Mouse (Mus musculus): ENCODE results near the gene Ocln. TPM values are rescaled to one million over a fixed set of nuclear protein-coding genes. Genes with fewer than 3 reads are reported as not detected.
"Not testable (repeated sequence)": the region's sequence is repeated elsewhere in the genome, so short reads cannot be mapped to it uniquely, and the experiment has no call there.

Ocln gene
- polyA plus RNA-seq, 1 experiment from 2014 or later, result 3.8 TPM

DNA sequence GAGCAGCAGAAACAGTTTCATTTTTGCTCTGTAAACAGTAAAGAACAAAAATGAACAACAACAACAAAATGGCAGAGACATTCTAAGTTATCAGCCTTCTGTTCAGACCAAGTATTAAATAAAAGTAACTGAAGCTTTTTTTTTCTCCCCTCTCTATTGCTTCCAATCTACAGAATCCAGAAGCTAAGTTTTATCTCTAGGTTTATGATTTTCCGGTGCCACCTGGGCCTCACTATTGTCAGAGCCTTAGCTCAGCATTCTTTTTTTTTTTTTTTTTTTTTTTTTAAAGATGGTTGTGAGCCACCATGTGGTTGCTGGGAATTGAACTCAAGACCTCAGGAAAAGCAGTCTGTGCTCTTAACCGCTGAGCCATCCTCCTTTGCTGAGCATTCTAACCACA, 39.7 kb downstream of the Ocln start:
- H3K9ac ChIP-seq, result no peak overlapping the region
- 86% methylated on average over 2 of the region's 2 CpGs for WGBS

GRCm38 (mm10) chr13:100511860-100512364, 40.6 kb downstream of the Ocln start:
- Histone ChIP-seq H3K27me3 (no peaks in the 10 kb centered on the region), H3K4me3 (no peak overlapping the region), H3K9me3 (no peaks in the 10 kb centered on the region), H3K9ac (no peak overlapping the region), H3K36me3 (no peaks in the 10 kb centered on the region), H3K4me1 (peaks cover 14% of the 10 kb centered on the region), H3K27ac (no peak overlapping the region), H3K4me2 (replicated peaks) (no peak overlapping the region)
- ATAC-seq (ENCODE audit: low FRiP score, low read depth), result no peak
- WGBS, result 78% methylated on average over 4 of the region's 4 CpGs

More for the DNA sequence above, 39.7 kb downstream of the Ocln start:
- Histone ChIP-seq H3K9me3 (no peaks in the 10 kb centered on the region), H3K27ac (no peak overlapping the region), H3K27me3 (no peaks in the 10 kb centered on the region), H3K4me1 (peaks cover 19% of the 10 kb centered on the region), H3K4me2 (replicated peaks) (no peak overlapping the region), H3K4me3 (no peak overlapping the region), H3K36me3 (no peaks in the 10 kb centered on the region)
- no peak for ATAC-seq (ENCODE audit: low FRiP score, low read depth)

DNA sequence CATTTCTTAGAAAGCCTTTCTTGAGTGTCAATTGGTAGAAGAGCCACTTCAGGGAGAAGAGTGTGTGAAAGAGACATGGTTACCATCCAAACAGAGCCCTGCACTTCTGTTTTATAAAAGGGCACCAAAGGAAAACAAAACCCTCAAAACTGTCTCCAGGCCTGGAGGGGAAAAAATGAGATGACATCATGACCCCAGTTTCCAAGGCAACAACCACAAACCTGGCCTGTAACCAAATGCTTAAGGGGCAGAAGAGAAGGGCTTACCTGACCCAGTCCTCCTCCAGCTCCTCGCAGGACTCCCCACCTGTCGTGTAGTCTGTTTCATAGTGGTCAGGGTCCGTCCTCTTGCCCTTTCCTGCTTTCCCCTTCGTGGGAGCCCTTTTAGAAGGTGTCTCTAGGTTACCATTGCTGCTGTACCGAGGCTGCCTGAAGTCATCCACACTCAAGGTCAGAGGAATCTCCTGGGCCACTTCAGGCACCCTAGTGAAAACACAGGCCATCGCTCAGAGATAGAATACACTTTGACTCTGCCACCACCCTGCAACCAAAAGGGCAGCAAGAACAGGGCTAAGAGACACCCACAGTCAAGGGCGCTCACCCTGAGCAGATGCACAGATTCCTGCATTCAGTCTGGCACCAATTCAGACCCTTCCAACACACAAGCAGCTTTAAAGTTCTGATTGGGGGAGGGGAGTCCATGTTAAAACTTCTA, 41.2 kb downstream of the Ocln start:
- H3K9ac ChIP-seq, result no peak overlapping the region
- no peaks in the 10 kb centered on the region for H3K36me3 ChIP-seq
- WGBS, result 77% methylated on average over 7 of the region's 7 CpGs
- H3K27me3 ChIP-seq, result no peaks in the 10 kb centered on the region
- peaks cover 8% of the 10 kb centered on the region for H3K4me1 ChIP-seq
- no peak overlapping the region for H3K27ac ChIP-seq
- H3K4me2 ChIP-seq (replicated peaks), result no peak overlapping the region
- H3K4me3 ChIP-seq, result no peak overlapping the region
- no peaks in the 10 kb centered on the region for H3K9me3 ChIP-seq
- ATAC-seq (ENCODE audit: low FRiP score, low read depth), result no peak

DNA sequence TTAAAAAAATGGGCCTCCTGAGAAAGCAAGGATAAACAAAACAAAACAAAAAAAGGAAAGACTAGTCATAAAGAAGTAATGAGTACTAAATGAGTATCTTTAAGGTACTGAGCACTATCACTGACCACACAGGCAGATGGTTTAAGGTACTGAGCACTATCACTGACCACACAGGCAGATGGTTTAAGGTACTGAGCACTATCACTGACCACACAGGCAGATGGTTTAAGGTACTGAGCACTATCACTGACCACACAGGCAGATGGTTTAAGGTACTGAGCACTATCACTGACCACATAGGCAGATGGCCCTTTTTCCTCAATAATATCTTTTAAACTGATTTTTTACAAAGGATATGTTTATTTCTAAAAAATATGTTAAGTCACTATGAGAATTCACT, 52.9 kb downstream of the Ocln start:
- not testable (repeated sequence) for H3K4me3 ChIP-seq; H3K36me3 ChIP-seq; H3K9me3 ChIP-seq; ATAC-seq (ENCODE audit: low FRiP score, low read depth); H3K4me1 ChIP-seq; H3K4me2 ChIP-seq (replicated peaks); H3K27ac ChIP-seq; H3K27me3 ChIP-seq; H3K9ac ChIP-seq

- no peak overlapping the region for H3K9ac ChIP-seq
- H3K4me2 ChIP-seq (replicated peaks), result no peak overlapping the region
- no peaks in the 10 kb centered on the region for H3K9me3 ChIP-seq
- no peak for ATAC-seq (ENCODE audit: low FRiP score, low read depth)
- no peaks in the 10 kb centered on the region for H3K27me3 ChIP-seq
- H3K27ac ChIP-seq, result no peak overlapping the region
- H3K36me3 ChIP-seq, result no peaks in the 10 kb centered on the region
- no peak overlapping the region for H3K4me3 ChIP-seq
- WGBS, result 86% methylated on average over 4 of the region's 4 CpGs
- H3K4me1 ChIP-seq, result peaks cover 12% of the 10 kb centered on the region
Measured at GRCm38 (mm10) chr13:100495337-100495736, 57.2 kb downstream of the Ocln start.

- H3K36me3 ChIP-seq; H3K9ac ChIP-seq; H3K27ac ChIP-seq; H3K4me2 ChIP-seq (replicated peaks); H3K4me3 ChIP-seq; ATAC-seq (ENCODE audit: low FRiP score, low read depth); H3K27me3 ChIP-seq; H3K9me3 ChIP-seq: not testable (repeated sequence)
- H3K4me1 ChIP-seq, result peaks cover 12% of the 10 kb centered on the region
- WGBS, result 58% methylated on average over 8 of the region's 8 CpGs
Measured at GRCm38 (mm10) chr13:100494370-100494769, 58.1 kb downstream of the Ocln start.

DNA sequence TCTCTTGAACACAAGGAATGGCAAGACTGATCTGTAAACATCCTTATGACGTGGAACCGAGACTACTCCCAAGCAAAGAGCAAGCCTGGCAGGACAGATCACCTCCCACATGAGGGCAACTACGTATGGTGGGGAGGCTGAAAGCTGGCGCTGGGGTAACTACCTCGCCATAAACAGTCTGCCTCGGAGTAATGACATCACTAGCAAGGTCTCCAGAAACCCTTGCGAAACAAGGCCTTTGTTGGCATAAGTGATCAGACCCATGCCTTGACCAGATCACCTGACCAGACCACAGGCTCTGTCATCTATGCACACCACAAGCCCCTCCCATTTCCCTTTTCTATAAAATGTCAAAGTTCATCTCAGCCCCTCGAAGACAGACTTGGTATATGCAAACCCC, 59.2 kb downstream of the Ocln start:
- no peak for ATAC-seq (ENCODE audit: low FRiP score, low read depth)
- no peak overlapping the region for H3K9ac ChIP-seq
- H3K27me3 ChIP-seq, result no peaks in the 10 kb centered on the region
- no peak overlapping the region for H3K4me3 ChIP-seq
- H3K9me3 ChIP-seq, result no peaks in the 10 kb centered on the region
- H3K27ac ChIP-seq, result no peak overlapping the region
- WGBS, result 70% methylated on average over 8 of the region's 8 CpGs
- peaks cover 5% of the 10 kb centered on the region for H3K36me3 ChIP-seq
- H3K4me1 ChIP-seq, result peaks cover 12% of the 10 kb centered on the region
- H3K4me2 ChIP-seq (replicated peaks), result no peak overlapping the region

- H3K4me1 ChIP-seq, result peaks cover 12% of the 10 kb centered on the region
- no peaks in the 10 kb centered on the region for H3K27me3 ChIP-seq
- peak within 1 kb of the TSS; percentile 73 for H3K4me2 ChIP-seq (replicated peaks)
- no peaks in the 10 kb centered on the region for H3K9me3 ChIP-seq
- peak within 1 kb of the TSS; percentile 86 for H3K27ac ChIP-seq
- H3K9ac ChIP-seq, result peak within 1 kb of the TSS; percentile 92
- peak; percentile 87 for ATAC-seq (ENCODE audit: low FRiP score, low read depth)
- H3K4me3 ChIP-seq, result peak within 1 kb of the TSS; percentile 94
- under 1% methylated on average over 51 of the region's 51 CpGs for WGBS
- peaks cover 16% of the 10 kb centered on the region for H3K36me3 ChIP-seq
Measured at GRCm38 (mm10) chr13:100492061-100492787, 60.3 kb downstream of the Ocln start, which contains the start of gene Gtf2h2. TSS of gene Gtf2h2 (minus strand) at chr13:100492579.

DNA sequence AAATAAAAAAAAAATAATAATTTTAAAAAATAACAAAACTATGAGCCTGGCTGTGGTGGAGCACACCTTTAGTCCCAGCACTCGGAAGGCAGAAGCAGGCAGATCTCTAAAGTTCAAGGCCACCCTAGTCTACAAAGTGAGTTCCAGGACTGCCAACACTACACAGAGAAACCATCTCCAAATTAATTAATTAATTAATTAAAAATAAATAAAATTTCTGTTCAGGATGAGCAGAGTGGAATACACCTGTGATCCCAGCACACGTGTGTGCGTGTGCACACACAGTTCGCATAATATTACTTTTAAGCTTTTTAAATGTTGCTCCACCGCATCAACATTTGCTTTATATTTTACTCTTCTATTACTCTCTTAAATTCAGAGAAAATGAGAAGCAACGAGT, 60.9 kb downstream of the Ocln start:
- Histone ChIP-seq H3K4me1 (peaks cover 12% of the 10 kb centered on the region), H3K9me3 (no peaks in the 10 kb centered on the region), H3K36me3 (peaks cover 21% of the 10 kb centered on the region), H3K27ac (peak overlapping the region; percentile 86; the same call in 1 of the 2 replicates), H3K9ac (peak overlapping the region; percentile 92), H3K4me3 (peak overlapping the region; percentile 94), H3K27me3 (no peaks in the 10 kb centered on the region), H3K4me2 (replicated peaks) (peak overlapping the region; percentile 73)
- 16% methylated on average over 6 of the region's 6 CpGs for WGBS
- ATAC-seq (ENCODE audit: low FRiP score, low read depth), result no peak

GRCm38 (mm10) chr13:100490424-100490823, 62.1 kb downstream of the Ocln start:
- peaks cover 26% of the 10 kb centered on the region for H3K36me3 ChIP-seq

GRCm38 (mm10) chr13:100483610-100484009, 68.9 kb downstream of the Ocln start:
- Histone ChIP-seq H3K4me2 (replicated peaks) (no peak overlapping the region), H3K9ac (no peak overlapping the region), H3K36me3 (peaks cover 76% of the 10 kb centered on the region), H3K27ac (no peak overlapping the region), H3K4me3 (no peak overlapping the region), H3K9me3 (no peaks in the 10 kb centered on the region), H3K4me1 (no peaks in the 10 kb centered on the region), H3K27me3 (no peaks in the 10 kb centered on the region)
- 85% methylated on average over 7 of the region's 7 CpGs for WGBS
- no peak for ATAC-seq (ENCODE audit: low FRiP score, low read depth)

More at GRCm38 (mm10) chr13:100490424-100490823, 62.1 kb downstream of the Ocln start:
- Histone ChIP-seq H3K4me2 (replicated peaks) (no peak overlapping the region), H3K27me3 (no peaks in the 10 kb centered on the region), H3K9ac (no peak overlapping the region; the same call in 1 of the 2 replicates), H3K9me3 (no peaks in the 10 kb centered on the region), H3K27ac (no peak overlapping the region), H3K4me1 (peaks cover 12% of the 10 kb centered on the region), H3K4me3 (no peak overlapping the region)
- no peak for ATAC-seq (ENCODE audit: low FRiP score, low read depth)
- WGBS, result 89% methylated on average over 5 of the region's 5 CpGs

- no peaks in the 10 kb centered on the region for H3K4me1 ChIP-seq
- no peaks in the 10 kb centered on the region for H3K27me3 ChIP-seq
- WGBS, result 86% methylated on average over 2 of the region's 2 CpGs
- no peak overlapping the region for H3K4me2 ChIP-seq (replicated peaks)
- H3K36me3 ChIP-seq, result peaks cover 61% of the 10 kb centered on the region
- H3K27ac ChIP-seq, result no peak overlapping the region
- no peaks in the 10 kb centered on the region for H3K9me3 ChIP-seq
- no peak overlapping the region for H3K4me3 ChIP-seq
- no peak for ATAC-seq (ENCODE audit: low FRiP score, low read depth)
- no peak overlapping the region for H3K9ac ChIP-seq
Measured at GRCm38 (mm10) chr13:100463527-100464222, 88.8 kb downstream of the Ocln start.
